Mouse (Mus musculus) forebrain, embryonic 10.5 days (tissue): ENCODE measurements around the gene Syndig1. TPM values are rescaled to one million over a fixed set of nuclear protein-coding genes. Genes with fewer than 3 reads are reported as not detected.

Source experiments
- DNase-seq: peaks from one replicate; pipeline ENCODE4 v3.0.0-alpha.2; 2017; ENCODE audit warnings: low spot score; ENCODE audit errors: extremely low spot score
- H3K27ac ChIP-seq: fragments of 300-500 bp; sonication (generic); 2 replicates; pipeline ENCODE4 v1.5.1; 2016; ENCODE audit warnings: mild to moderate bottlenecking
- H3K27me3 ChIP-seq: fragments of 300-500 bp; sonication (generic); 2 replicates; pipeline ENCODE4 v1.6.1; 2016; ENCODE audit warnings: mild to moderate bottlenecking; ENCODE audit not compliant: poor library complexity, severe bottlenecking
- H3K36me3 ChIP-seq: fragments of 300-500 bp; sonication (generic); replicated peaks from 2 replicates; pipeline ENCODE4 v1.6.1; 2016; ENCODE audit warnings: mild to moderate bottlenecking, moderate library complexity
- H3K4me1 ChIP-seq: fragments of 300-500 bp; sonication (generic); 2 replicates; pipeline ENCODE4 v1.6.1; 2016
- H3K4me3 ChIP-seq: fragments of 300-500 bp; sonication (generic); 2 replicates; pipeline ENCODE4 v1.5.1; 2016; ENCODE audit warnings: mild to moderate bottlenecking, moderate library complexity
- H3K9me3 ChIP-seq: fragments of 300-500 bp; sonication (generic); 2 replicates; pipeline ENCODE4 v1.6.1; 2016; ENCODE audit warnings: mild to moderate bottlenecking, moderate library complexity
- WGBS: fragments of 180-500 bp; shearing (Covaris S2); methylation state at CpG from one replicate; pipeline ENCODE4 v1.1.7; 2016; 5-methylcytosine and 5-hydroxymethylcytosine counted together
- polyA plus RNA-seq: library from polyadenylated mRNA; unstranded; fragments of >200 nt; fragmentation: Nextera tagmentation; extraction: Ambion mirVana; gene quantifications from 2 replicates; pipeline ENCODE4 v1.2.1, GENCODE M21; 2016

The Syndig1 gene
- polyA plus RNA-seq, 1 experiment from 2014 or later, result 2.9 TPM

GRCm38 (mm10) chr2:149835091-149835490 is 6.1 kb downstream of the Syndig1 start:
- 97% methylated on average over 1 of the region's 1 CpGs for WGBS
- no peaks in the 10 kb centered on the region for H3K9me3 ChIP-seq
- no peak overlapping the region for H3K27ac ChIP-seq
- H3K36me3 ChIP-seq, result no peaks in the 10 kb centered on the region
- H3K4me1 ChIP-seq, result peaks cover 25% of the 10 kb centered on the region
- DNase-seq, result no peak
- no peak overlapping the region for H3K4me3 ChIP-seq
- peaks cover 42% of the 10 kb centered on the region for H3K27me3 ChIP-seq

DNA sequence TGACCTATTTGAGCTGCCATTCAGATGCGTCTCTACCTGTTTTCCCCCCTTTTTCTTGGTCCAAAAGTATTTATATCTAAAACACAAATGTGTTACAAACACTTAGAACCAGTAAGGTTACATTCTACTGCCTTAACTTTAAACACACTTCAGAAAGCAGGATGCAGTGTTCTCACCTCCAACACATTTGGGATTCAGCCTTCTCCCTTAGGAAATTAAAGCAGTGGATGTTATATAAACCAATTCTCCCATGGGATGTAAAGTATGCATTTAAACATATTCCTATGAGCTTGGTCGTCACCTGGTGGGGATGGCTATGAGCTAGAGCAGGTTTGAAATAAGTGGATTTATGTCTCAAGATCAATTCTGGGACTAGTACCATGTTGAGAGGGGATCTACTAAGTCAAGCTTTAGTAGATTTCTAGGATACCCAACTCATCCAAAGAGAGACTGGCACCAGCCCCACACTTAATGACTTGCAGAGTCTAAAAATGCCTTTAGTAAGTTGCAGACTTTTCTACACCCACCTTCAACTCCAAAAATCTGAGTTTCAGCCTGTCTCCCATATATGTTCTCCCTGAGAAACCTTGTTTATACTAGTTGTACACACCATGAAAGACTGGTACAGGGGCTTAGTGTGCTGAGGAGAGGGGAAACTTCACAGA is 7.6 kb downstream of the Syndig1 start:
- Histone ChIP-seq H3K27ac (no peak overlapping the region), H3K36me3 (no peaks in the 10 kb centered on the region), H3K27me3 (peaks cover 27% of the 10 kb centered on the region), H3K4me1 (peaks cover 10% of the 10 kb centered on the region), H3K9me3 (no peaks in the 10 kb centered on the region), H3K4me3 (no peak overlapping the region)
- DNase-seq, result no peak
- 88% methylated on average over 2 of the region's 2 CpGs for WGBS

- no peak for DNase-seq
- Histone ChIP-seq H3K36me3 (no peaks in the 10 kb centered on the region), H3K9me3 (no peaks in the 10 kb centered on the region), H3K4me3 (no peak overlapping the region), H3K27ac (no peak overlapping the region), H3K27me3 (no peaks in the 10 kb centered on the region), H3K4me1 (no peaks in the 10 kb centered on the region)
- WGBS, result 90% methylated on average over 2 of the region's 2 CpGs
Observed at GRCm38 (mm10) chr2:149839666-149840065, 10.7 kb downstream of the Syndig1 start.

DNA sequence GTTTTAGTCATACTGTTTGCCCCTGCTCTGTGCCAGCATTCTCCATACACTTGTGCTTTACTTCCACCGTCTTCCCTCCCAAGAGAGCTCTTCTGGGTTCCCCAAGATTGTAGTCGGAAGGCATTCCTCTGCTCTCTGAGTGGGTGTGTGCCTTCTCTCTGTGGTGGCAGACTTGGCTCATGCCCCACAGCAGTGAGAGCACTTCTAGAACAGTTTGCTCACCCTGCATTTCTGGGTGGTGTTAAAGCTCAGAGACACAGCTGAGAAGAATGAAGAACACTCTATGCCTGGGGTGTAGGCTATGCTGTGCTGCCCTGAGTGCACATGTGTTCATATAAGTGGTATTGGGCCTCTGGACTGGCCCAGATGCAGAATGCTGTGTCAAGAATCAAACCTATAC is 15.6 kb downstream of the Syndig1 start:
- Histone ChIP-seq H3K27me3 (no peaks in the 10 kb centered on the region), H3K27ac (no peak overlapping the region), H3K4me3 (no peak overlapping the region), H3K4me1 (no peaks in the 10 kb centered on the region), H3K36me3 (no peaks in the 10 kb centered on the region), H3K9me3 (no peaks in the 10 kb centered on the region)
- 87% methylated on average over 2 of the region's 2 CpGs for WGBS
- no peak for DNase-seq

DNA sequence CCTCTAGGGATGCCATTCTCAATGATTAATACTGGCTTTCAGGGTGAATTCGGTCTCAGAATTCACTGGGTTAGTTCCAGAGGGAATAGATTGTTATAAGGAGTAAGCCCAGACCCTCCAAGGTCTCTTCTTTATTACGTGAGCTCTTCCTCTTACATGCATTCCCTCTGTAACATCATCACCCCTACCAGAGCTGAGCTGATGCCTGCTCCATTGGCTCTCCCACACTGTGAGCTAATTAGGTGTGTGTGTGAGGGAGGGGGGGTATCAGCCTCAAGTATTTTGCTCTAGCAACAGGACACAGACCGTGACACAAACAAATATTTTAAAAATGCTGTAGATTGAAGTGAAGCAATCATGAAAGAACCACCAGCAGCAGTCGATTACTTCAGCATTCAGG is 19.8 kb downstream of the Syndig1 start:
- Histone ChIP-seq H3K27ac (no peak overlapping the region), H3K27me3 (no peaks in the 10 kb centered on the region), H3K4me3 (no peak overlapping the region), H3K4me1 (no peaks in the 10 kb centered on the region), H3K9me3 (no peaks in the 10 kb centered on the region), H3K36me3 (no peaks in the 10 kb centered on the region)
- DNase-seq, result no peak
- WGBS, result 71% methylated on average over 4 of the region's 4 CpGs

DNA sequence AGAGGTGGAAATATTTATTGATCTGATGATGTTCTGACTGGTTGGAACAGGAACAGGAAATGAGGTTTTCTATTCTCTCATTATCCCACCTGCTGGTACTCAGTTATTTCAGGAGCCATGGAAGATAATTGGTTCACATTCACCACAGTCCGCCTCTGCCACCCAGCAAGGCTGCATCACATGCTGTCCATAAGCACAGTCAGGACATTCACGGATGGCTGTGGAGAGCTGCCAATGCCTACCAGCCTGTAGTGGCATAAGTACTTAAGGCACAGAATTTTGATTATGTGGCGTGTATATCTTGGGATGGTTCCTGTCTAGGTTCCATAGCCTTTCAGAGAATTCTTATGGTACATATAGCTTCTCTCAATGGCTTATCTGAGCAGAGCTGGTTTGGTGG is 32.0 kb downstream of the Syndig1 start:
- no peaks in the 10 kb centered on the region for H3K9me3 ChIP-seq
- H3K36me3 ChIP-seq, result no peaks in the 10 kb centered on the region
- no peaks in the 10 kb centered on the region for H3K4me1 ChIP-seq
- 87% methylated on average over 3 of the region's 3 CpGs for WGBS
- H3K27ac ChIP-seq, result no peak overlapping the region
- H3K4me3 ChIP-seq, result no peak overlapping the region
- DNase-seq, result no peak
- no peaks in the 10 kb centered on the region for H3K27me3 ChIP-seq

DNA sequence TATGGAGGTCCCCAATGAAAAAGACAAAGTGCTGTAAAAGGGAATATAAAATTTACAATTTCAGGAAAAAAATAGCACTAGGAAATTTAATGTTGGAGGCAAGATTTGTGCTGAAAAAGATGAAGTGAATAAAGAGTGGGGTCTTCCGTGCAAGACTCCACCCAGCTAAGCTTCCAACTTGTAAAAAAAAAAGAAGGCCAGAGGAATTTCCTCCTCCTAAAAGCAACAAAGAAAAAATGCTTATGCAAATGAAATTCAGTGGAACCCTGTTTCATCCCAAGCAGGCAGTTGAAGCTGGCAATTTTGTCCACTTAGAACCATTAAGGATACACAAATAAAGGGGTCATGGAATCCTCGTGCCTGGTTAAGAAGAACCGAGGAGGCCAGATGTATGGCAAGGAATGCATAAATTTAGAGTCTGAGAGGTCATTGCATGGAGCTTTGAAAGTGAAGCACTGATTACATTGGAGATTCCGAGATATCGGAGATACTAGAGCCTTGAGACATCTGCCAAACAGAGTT is 37.0 kb downstream of the Syndig1 start:
- Histone ChIP-seq H3K27ac (no peak overlapping the region), H3K9me3 (no peaks in the 10 kb centered on the region), H3K36me3 (no peaks in the 10 kb centered on the region), H3K4me3 (no peak overlapping the region), H3K27me3 (no peaks in the 10 kb centered on the region), H3K4me1 (0 out of 2 replicates have a peak, but pooled peaks cover 2% of the 10 kb centered on the region)
- no peak for DNase-seq
- 80% methylated on average over 5 of the region's 5 CpGs for WGBS

GRCm38 (mm10) chr2:149870496-149870895 is 41.5 kb downstream of the Syndig1 start:
- WGBS, result 76% methylated on average over 2 of the region's 2 CpGs
- no peak for DNase-seq

GRCm38 (mm10) chr2:149872496-149872895 is 43.5 kb downstream of the Syndig1 start:
- no peaks in the 10 kb centered on the region for H3K27me3 ChIP-seq
- H3K4me3 ChIP-seq, result no peak overlapping the region
- H3K27ac ChIP-seq, result no peak overlapping the region
- 94% methylated on average over 4 of the region's 4 CpGs for WGBS
- no peaks in the 10 kb centered on the region for H3K9me3 ChIP-seq
- DNase-seq, result no peak
- 0 out of 2 replicates have a peak, but pooled peaks cover 3% of the 10 kb centered on the region for H3K4me1 ChIP-seq
- H3K36me3 ChIP-seq, result no peaks in the 10 kb centered on the region

More at GRCm38 (mm10) chr2:149870496-149870895, 41.5 kb downstream of the Syndig1 start:
- no peaks in the 10 kb centered on the region for H3K9me3 ChIP-seq
- no peaks in the 10 kb centered on the region for H3K36me3 ChIP-seq
- H3K4me3 ChIP-seq, result no peak overlapping the region
- H3K27ac ChIP-seq, result no peak overlapping the region
- H3K27me3 ChIP-seq, result no peaks in the 10 kb centered on the region
- 0 out of 2 replicates have a peak, but pooled peaks cover 3% of the 10 kb centered on the region for H3K4me1 ChIP-seq

DNA sequence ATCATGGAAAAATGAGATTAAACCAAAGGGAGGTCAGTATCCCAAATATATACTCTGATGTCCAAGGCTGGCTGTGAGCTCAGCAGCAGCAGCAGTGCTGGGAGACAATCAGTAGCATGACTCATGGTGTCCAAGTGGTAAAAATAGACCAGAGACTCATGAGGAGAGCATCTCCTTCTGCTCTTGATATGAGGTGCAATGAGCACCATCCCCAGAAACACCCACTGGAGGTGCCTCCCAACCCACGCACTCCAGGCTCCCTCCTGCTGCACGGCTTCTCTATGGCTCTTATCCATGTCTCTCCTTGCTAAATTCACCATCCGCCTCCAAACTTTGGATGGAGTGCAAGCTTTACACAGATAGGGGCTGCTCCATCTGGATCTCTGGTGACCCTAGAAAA is 44.3 kb downstream of the Syndig1 start:
- WGBS, result 92% methylated on average over 3 of the region's 3 CpGs
- 0 out of 2 replicates have a peak, but pooled peaks cover 3% of the 10 kb centered on the region for H3K4me1 ChIP-seq
- H3K36me3 ChIP-seq, result no peaks in the 10 kb centered on the region
- no peaks in the 10 kb centered on the region for H3K27me3 ChIP-seq
- DNase-seq, result no peak
- H3K9me3 ChIP-seq, result no peaks in the 10 kb centered on the region
- H3K4me3 ChIP-seq, result no peak overlapping the region
- no peak overlapping the region for H3K27ac ChIP-seq

DNA sequence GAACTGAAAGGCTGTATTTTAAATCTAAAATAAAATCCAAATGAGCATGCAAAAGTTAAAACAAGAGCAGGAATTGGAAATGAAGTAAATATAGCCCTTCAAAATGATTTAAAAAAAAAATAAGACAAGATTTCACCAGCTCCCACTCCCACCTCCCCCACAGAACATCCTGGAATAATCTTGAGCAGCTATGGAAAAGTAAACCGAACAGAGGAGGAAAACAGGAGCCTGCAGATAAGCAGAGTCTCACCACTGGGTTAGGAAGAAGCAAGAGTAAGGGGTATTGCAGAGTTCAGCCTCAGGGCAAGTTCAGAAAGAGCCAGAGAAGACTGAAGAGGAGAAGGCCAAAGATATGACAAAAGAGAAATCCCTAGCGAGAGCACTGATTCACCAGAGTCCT is 48.9 kb downstream of the Syndig1 start:
- no peak for DNase-seq
- WGBS, result 73% methylated on average over 2 of the region's 2 CpGs
- H3K4me1 ChIP-seq, result no peaks in the 10 kb centered on the region
- H3K27ac ChIP-seq, result no peak overlapping the region
- no peaks in the 10 kb centered on the region for H3K27me3 ChIP-seq
- no peak overlapping the region for H3K4me3 ChIP-seq
- no peaks in the 10 kb centered on the region for H3K36me3 ChIP-seq
- no peaks in the 10 kb centered on the region for H3K9me3 ChIP-seq

DNA sequence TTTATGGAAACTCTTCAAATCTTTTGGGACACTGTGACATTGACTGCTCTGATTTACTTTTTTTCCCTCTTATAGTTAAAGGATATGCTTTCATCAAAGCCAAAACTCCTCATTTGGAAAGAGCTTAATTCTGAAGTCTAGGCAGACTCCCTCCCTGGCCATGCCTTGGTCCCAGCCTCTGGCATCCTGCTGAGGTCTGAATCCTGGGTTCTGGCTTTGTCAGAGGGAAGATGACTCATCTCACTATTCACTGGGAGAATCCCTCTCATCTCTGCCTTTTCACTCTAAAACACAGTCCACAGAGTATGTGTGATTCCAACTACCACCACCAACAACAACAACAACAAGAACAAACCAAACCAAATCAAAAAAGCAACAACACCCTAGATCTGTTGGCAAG is 58.6 kb downstream of the Syndig1 start:
- H3K27ac ChIP-seq, result no peak overlapping the region
- no peaks in the 10 kb centered on the region for H3K36me3 ChIP-seq
- no peaks in the 10 kb centered on the region for H3K9me3 ChIP-seq
- peaks cover 12% of the 10 kb centered on the region; the same call in 1 of the 2 replicates for H3K4me1 ChIP-seq
- no peak for DNase-seq
- H3K4me3 ChIP-seq, result no peak overlapping the region
- H3K27me3 ChIP-seq, result no peaks in the 10 kb centered on the region

GRCm38 (mm10) chr2:149891647-149892046 is 62.6 kb downstream of the Syndig1 start:
- Histone ChIP-seq H3K27ac (no peak overlapping the region), H3K4me3 (no peak overlapping the region), H3K9me3 (no peaks in the 10 kb centered on the region), H3K36me3 (no peaks in the 10 kb centered on the region), H3K27me3 (no peaks in the 10 kb centered on the region), H3K4me1 (peaks cover 23% of the 10 kb centered on the region)
- WGBS, result 20% methylated on average over 2 of the region's 2 CpGs
- no peak for DNase-seq
